Mouse (Mus musculus) testis, adult 2 months (tissue): ENCODE measurements around the gene Zwilch. TPM values are rescaled to one million over a fixed set of nuclear protein-coding genes. Genes with fewer than 3 reads are reported as not detected.
"Not testable (repeated sequence)": the region's sequence is repeated elsewhere in the genome, so short reads cannot be mapped to it uniquely, and the experiment has no call there.

ENCODE experiments used
- H3K27ac ChIP-seq: fragments of 200-500 bp; 2 replicates; pipeline ENCODE4 v1.5.1; 2012; ENCODE audit warnings: low read depth, low read length; ENCODE audit not compliant: control insufficient read depth, insufficient read depth
- H3K27me3 ChIP-seq: fragments of 200-500 bp; 2 replicates; pipeline ENCODE4 v1.6.1; 2012; ENCODE audit warnings: mild to moderate bottlenecking, low read length, moderate library complexity; ENCODE audit not compliant: control insufficient read depth, insufficient read depth
- H3K36me3 ChIP-seq: fragments of 200-500 bp; 2 replicates; pipeline ENCODE4 v1.6.1; 2012; ENCODE audit warnings: mild to moderate bottlenecking, low read length; ENCODE audit not compliant: control insufficient read depth, insufficient read depth
- H3K4me1 ChIP-seq: fragments of 200-500 bp; 2 replicates; pipeline ENCODE4 v1.6.1; 2012; ENCODE audit warnings: low read length; ENCODE audit not compliant: control insufficient read depth, insufficient read depth
- H3K4me3 ChIP-seq: fragments of 200-500 bp; 2 replicates; pipeline ENCODE4 v1.5.1; 2012; ENCODE audit warnings: low read depth, mild to moderate bottlenecking, low read length, moderate library complexity, mixed read lengths; ENCODE audit not compliant: control insufficient read depth
- CTCF ChIP-seq: fragments of 200-500 bp; IDR thresholded peaks from 2 replicates; pipeline ENCODE4 v1.5.1; 2012; ENCODE audit warnings: low read depth, mild to moderate bottlenecking, inconsistent platforms, low read length, moderate library complexity; ENCODE audit not compliant: control insufficient read depth, insufficient read depth, insufficient replicate concordance
- POLR2A ChIP-seq: fragments of 200-500 bp; IDR thresholded peaks from 2 replicates; pipeline ENCODE4 v1.6.1; 2012; ENCODE audit warnings: low read depth, mild to moderate bottlenecking, inconsistent platforms, low read length, moderate library complexity; ENCODE audit not compliant: control insufficient read depth
- polyA plus RNA-seq: library from polyadenylated mRNA; depleted of rRNA; stranded (reverse); fragments of >200 nt; gene quantifications from 2 replicates; pipeline ENCODE4 v1.2.3, GENCODE M21; 2012

Gene Zwilch
- polyA plus RNA-seq, 1 experiment = 33.6 TPM

- TF ChIP-seq CTCF = no peak
- no peak for TF ChIP-seq POLR2A
- Histone ChIP-seq H3K4me1 (peaks cover 2% of the 10 kb centered on the region; the same call in 1 of the 2 replicates), H3K4me3 (no peak overlapping the region), H3K36me3 (no peaks in the 10 kb centered on the region; the same call in 1 of the 2 replicates), H3K27me3 (no peaks in the 10 kb centered on the region), H3K27ac (no peak overlapping the region)
Measured at GRCm38 (mm10) chr9:64178610-64178973, 5.7 kb upstream of the Zwilch start.

GRCm38 (mm10) chr9:64175378-64175777 lies 2.5 kb upstream of the Zwilch start:
- peak overlapping the region; percentile 35; the same call in 1 of the 2 replicates for H3K4me3 ChIP-seq
- H3K36me3 ChIP-seq = no peaks in the 10 kb centered on the region
- H3K27ac ChIP-seq = no peak overlapping the region
- no peaks in the 10 kb centered on the region for H3K27me3 ChIP-seq
- TF ChIP-seq CTCF = no peak
- TF ChIP-seq POLR2A = no peak
- H3K4me1 ChIP-seq = peaks cover 7% of the 10 kb centered on the region

- TF ChIP-seq CTCF (no peak), POLR2A (no peak)
- Histone ChIP-seq H3K4me1 (peaks cover 7% of the 10 kb centered on the region), H3K27ac (no peak overlapping the region), H3K36me3 (no peaks in the 10 kb centered on the region), H3K27me3 (no peaks in the 10 kb centered on the region), H3K4me3 (peak overlapping the region; percentile 80)
Measured at GRCm38 (mm10) chr9:64174766-64175165, 1.9 kb upstream of the Zwilch start.

GRCm38 (mm10) chr9:64174341-64174740 lies 1.4 kb upstream of the Zwilch start:
- TF ChIP-seq CTCF (no peak), POLR2A (no peak)
- no peak overlapping the region for H3K27ac ChIP-seq
- no peaks in the 10 kb centered on the region for H3K36me3 ChIP-seq
- peaks cover 7% of the 10 kb centered on the region for H3K4me1 ChIP-seq
- no peak overlapping the region for H3K4me3 ChIP-seq
- no peaks in the 10 kb centered on the region for H3K27me3 ChIP-seq

GRCm38 (mm10) chr9:64173666-64174220 lies 839 bp upstream of the Zwilch start:
- H3K4me3 ChIP-seq = peak overlapping the region; percentile 100

GRCm38 (mm10) chr9:64172145-64172815 lies 624 bp downstream of the Zwilch start:
- no peaks in the 10 kb centered on the region for H3K36me3 ChIP-seq
- peak overlapping the region; percentile 99 for H3K27ac ChIP-seq
- H3K4me1 ChIP-seq = peaks cover 7% of the 10 kb centered on the region
- peak overlapping the region; percentile 100 for H3K4me3 ChIP-seq
- H3K27me3 ChIP-seq = no peaks in the 10 kb centered on the region
- no peak for TF ChIP-seq POLR2A
- TF ChIP-seq CTCF = no peak

More at GRCm38 (mm10) chr9:64173666-64174220, 839 bp upstream of the Zwilch start:
- Histone ChIP-seq H3K27ac (peak overlapping the region; percentile 97), H3K4me1 (peaks cover 7% of the 10 kb centered on the region), H3K36me3 (no peaks in the 10 kb centered on the region), H3K27me3 (no peaks in the 10 kb centered on the region)
- TF ChIP-seq POLR2A = no peak
- TF ChIP-seq CTCF = no peak

GRCm38 (mm10) chr9:64169967-64170366 lies 2.9 kb downstream of the Zwilch start:
- not testable (repeated sequence) for H3K27ac ChIP-seq, H3K36me3 ChIP-seq, H3K27me3 ChIP-seq, H3K4me3 ChIP-seq, H3K4me1 ChIP-seq
